Mouse (Mus musculus) heart, adult 10 weeks (tissue): ENCODE data around the gene Sdhd. TPM values are rescaled to one million over a fixed set of nuclear protein-coding genes. Genes with fewer than 3 reads are reported as not detected.

ENCODE experiments used
- polyA plus RNA-seq: library from polyadenylated mRNA; stranded (reverse); fragments of 350-450 nt; fragmentation: Illumina TruSeq; extraction: RNeasy Lipid Tissue Mini Kit (QIAGEN cat#74804); gene quantifications from one replicate; pipeline ENCODE4 v1.2.3, GENCODE M21; 2014; ENCODE audit warnings: low read depth, low replicate concordance

Sdhd gene
- 841 TPM for polyA plus RNA-seq

DNA sequence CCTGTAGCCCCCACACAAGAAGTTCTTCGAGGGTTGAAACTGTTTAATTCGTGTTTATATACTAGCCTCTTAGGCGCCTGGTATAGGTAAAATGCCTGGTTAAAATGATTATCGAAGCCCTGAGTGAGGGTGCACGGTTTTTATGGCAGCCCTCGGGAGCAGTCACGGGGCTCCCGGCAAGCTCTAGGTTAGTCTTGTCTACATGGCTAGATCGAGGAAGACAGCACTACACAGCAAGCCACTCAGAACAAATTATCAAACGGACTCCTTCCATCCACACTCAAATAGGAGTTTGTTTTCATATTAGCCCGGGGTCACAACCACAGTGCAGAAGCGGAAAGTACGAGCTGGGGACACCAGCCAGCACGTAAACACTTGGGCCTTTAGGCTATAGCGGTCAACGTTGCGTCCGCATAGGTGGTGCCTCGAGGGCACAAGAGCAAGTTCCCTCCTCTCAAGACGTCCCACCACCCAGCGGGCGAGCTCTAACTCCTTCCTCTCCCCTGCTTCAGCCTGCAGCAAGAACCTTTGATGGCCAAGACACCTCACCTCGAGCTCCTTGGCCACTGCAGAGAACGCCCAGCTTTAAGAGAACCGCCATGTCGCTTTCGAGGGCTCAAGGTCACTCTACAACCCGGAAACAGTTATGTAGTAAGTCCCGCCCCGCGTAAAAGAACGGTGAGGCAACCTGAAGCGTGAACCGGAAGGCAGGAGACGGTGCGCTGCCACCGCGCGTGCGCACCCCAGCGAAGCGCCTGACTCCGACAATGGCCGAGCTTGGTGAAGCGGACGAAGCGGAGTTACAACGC lies at the start of gene Sdhd, which contains the start of gene Timm8b:
TSS of gene Sdhd (minus strand) at position 624 of the 809 bp plus-strand sequence.
TSS of gene Timm8b (plus strand) at position 722 of the 809 bp plus-strand sequence.

DNA sequence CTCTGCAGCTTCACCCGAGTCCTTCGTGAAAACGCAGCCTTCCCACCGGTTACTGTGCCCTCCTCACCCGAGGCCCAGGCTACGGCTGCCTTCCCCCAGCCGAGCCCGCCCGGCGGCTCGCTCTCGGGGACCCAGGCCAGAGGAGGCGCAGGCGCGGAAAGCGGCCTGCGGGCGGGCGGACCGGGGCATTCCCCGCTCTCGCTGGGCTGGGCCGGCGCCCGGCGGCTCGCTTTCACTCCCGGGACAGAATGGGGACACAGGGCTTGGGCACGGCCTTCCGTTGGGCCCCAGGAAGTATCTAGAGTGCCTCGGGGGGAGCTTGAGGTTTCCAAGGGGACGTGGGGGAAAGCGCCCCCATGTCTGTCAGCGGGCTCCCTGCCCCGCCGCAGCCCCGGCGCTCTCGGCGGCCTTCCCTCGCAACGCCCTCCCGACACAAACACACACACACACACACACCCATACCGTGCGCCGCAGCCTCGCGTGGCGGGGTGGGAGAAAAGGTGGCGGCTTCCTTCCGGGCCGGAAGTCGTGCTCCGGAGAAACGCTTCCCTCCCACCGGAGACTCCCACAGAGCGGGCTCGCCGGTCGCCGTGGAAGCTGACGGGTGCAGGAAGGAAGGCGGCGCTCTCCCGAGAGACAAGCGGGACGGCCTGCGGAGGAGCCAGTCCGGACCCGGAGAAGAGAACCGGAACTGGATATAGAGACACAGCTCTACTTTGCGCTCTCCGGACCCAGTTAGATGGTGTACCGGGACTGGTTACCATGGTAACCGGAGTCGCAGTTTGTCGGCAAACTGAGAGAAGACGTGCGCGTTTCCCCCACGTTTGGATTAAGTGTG lies 13.4 kb upstream of the Sdhd start, which contains the start of the genes Pih1d2 and Nkapd1:
TSS of gene Pih1d2 (plus strand) at position 556 of the 838 bp plus-strand sequence.
TSS of gene Nkapd1 (minus strand) at position 699 of the 838 bp plus-strand sequence.

DNA sequence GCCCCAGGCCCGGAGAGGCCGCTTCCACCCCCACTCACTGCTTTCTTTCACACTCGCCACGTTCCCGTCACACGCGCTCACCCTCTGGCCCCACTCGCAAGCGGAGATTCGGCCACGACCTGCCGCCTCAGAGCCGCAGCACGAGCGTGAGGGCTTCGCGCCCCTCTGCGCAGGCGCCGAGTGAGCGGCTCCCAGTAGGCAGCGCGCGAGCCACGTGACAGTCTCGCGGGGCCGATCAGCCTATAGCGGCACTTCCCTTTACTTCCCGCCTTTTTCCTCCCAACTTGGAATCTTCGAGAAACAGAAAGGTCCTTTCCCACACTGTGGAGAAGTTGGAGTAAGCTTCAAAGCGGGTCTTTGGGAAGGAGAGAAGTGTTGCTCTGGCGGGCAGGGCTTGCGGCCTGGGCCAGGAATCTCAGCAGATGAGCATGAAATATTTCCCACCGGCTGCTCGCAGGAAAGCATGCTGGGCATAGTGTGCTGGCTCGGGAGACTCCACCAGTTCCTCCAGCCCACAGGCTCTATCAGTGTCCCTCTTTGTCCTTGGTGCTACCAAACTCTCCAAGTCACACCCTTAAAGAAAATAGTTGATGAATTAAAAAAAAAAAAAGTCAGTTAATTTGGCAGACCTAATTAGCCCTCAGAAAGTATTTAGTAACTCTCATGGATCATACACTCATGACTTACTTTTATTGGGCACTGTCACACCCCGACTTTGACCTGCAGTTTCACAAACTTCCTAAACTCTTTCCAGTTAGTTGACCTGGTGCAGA lies 42.3 kb downstream of the Sdhd start, which contains the start of gene Tex12:
TSS of gene Tex12 (minus strand) at position 181 of the 773 bp plus-strand sequence.

DNA sequence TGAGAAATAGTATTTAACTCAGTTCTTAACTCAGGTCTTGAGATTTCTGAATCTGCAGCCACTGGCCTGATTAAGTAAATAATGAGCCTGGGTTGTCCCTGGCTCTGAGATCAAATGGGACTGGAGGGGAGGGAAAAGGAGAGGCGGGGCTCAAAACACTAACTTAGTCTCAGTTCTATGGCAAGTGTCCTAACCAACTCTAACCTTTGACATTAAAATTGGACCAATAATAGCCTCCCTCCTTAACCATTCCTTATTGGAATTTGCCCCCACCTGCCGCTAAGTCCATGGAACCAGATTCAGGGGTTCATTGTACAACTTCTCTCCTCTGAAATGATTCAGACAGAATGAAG lies 48.5 kb downstream of the Sdhd start, which contains the start of gene Bco2:
TSS of gene Bco2 (minus strand) at position 88 of the 353 bp plus-strand sequence.

DNA sequence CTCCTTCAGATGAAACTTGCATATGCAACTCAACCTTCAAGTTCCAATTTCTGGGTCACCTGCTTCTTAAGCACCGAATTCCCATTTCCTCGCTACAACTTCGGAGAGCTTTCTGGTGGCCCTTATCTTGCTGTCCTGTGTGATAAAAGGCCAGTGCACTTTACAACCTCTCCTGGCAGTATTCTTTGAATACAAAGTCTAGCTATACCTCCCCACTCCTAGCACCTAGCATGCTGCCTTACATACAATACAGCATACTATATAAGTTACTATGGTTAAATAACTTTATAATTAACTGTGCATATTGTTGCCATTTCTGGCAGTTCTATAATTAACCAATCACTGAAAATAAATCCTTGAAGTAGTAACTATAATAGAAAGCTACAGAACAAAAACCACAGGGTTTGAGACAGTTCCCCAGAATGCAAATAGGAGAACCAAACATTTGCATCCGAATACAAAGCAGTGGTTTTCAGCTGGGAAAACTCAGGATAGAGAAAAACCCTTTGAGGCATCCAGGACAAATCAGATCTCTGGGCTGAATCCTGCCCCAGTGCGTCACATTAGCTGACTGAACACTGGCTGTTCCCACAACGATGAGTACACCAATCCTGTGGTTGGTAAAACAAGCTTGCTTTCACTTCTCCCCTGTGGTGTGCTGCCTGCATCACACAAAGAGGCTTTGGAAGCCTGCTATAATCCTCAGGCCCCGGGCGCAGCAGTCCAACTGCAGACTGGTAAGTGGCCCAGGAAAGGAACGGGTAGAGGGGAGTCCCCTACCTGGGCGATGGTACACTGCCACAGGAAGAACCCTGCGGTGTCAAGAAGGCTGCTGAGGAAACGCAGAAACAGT lies 49.1 kb downstream of the Sdhd start, which contains the start of gene Il18:
TSS of gene Il18 (plus strand) at position 587 of the 853 bp plus-strand sequence.

Other genes with a start within 250 kb of the Sdhd start
- gene Plet1, start 109.3 kb downstream of the Sdhd start, polyA plus RNA-seq, result 0.97 TPM
- 83.2 TPM for gene Pts, start 75.1 kb downstream of the Sdhd start, polyA plus RNA-seq
- gene Il18, start 49.0 kb downstream of the Sdhd start, polyA plus RNA-seq, result 2.7 TPM
- 0.29 TPM for gene Bco2, start 48.6 kb downstream of the Sdhd start, polyA plus RNA-seq
- not detected for gene Tex12, start 42.5 kb downstream of the Sdhd start, polyA plus RNA-seq
- 365 TPM for gene Timm8b, start 98 bp upstream of the Sdhd start, polyA plus RNA-seq
- gene Pih1d2, start 13.5 kb upstream of the Sdhd start, polyA plus RNA-seq, result 2.1 TPM
- gene Nkapd1, start 13.7 kb upstream of the Sdhd start, polyA plus RNA-seq, result 10.0 TPM
- 316 TPM for gene Dlat, start 56.0 kb upstream of the Sdhd start, polyA plus RNA-seq
- 4.7 TPM for gene Dixdc1, start 135.7 kb upstream of the Sdhd start, polyA plus RNA-seq
- gene 2310030G06Rik, start 142.7 kb upstream of the Sdhd start, polyA plus RNA-seq, result 11.4 TPM
- gene Cryab, start 147.5 kb upstream of the Sdhd start, polyA plus RNA-seq, result 3,470 TPM
- 187 TPM for gene Hspb2, start 148.5 kb upstream of the Sdhd start, polyA plus RNA-seq
- 4.2 TPM for gene Fdxacb1, start 164.4 kb upstream of the Sdhd start, polyA plus RNA-seq
- 9.2 TPM for gene Alg9, start 171.2 kb upstream of the Sdhd start, polyA plus RNA-seq
- 26.6 TPM for gene 1110032A03Rik, start 171.7 kb upstream of the Sdhd start, polyA plus RNA-seq
- 6.4 TPM for gene Ppp2r1b, start 241.5 kb upstream of the Sdhd start, polyA plus RNA-seq